Mouse (Mus musculus): Measurements from ENCODE around the gene Kcnip1. TPM values are rescaled to one million over a fixed set of nuclear protein-coding genes. Genes with fewer than 3 reads are reported as not detected.

Gene Kcnip1
- polyA plus RNA-seq, 1 experiment from 2014 or later: 2.5 TPM

DNA sequence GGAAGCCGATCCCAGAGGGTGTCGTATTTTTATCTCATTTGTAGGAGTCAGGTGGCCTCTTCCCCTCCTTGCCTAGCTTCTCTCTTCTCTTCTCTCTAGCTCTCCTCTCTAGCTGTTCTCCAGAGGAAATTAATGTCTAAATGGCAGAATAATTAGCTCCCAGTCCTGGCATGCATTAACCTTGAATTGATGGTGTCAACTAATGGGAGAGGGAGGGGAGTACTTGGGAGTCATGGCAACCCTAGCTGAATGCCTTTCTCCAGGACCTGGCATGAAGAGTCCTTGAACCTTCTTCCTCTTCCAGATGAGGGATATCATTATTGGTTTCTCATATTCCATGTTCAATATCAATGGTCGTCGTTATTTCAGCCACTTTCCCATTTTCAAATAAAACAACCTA lies 396.3 kb downstream of the Kcnip1 start:
- no peak for ATAC-seq
- 84% methylated on average over 4 of the region's 4 CpGs for WGBS
- Histone ChIP-seq H3K4me2 (replicated peaks; ENCODE audit: low read depth) (no peak overlapping the region), H3K9ac (ENCODE audit: low read depth, low read length) (no peak overlapping the region), H3K4me3 (ENCODE audit: low read depth, low read length) (no peak overlapping the region), H3K36me3 (ENCODE audit: control insufficient read depth, insufficient read depth) (no peaks in the 10 kb centered on the region), H3K27me3 (replicated peaks; ENCODE audit: control insufficient read depth, insufficient read depth, low read length) (no peaks in the 10 kb centered on the region), H3K27ac (ENCODE audit: low read depth, low read length) (no peak overlapping the region), H3K4me1 (replicated peaks; ENCODE audit: control insufficient read depth, insufficient read depth, low read length) (no peaks in the 10 kb centered on the region), H3K9me3 (ENCODE audit: control insufficient read depth) (no peaks in the 10 kb centered on the region)
- TF ChIP-seq CTCF (IDR thresholded peaks at IDR 0.05; ENCODE audit: low read depth): no peak

DNA sequence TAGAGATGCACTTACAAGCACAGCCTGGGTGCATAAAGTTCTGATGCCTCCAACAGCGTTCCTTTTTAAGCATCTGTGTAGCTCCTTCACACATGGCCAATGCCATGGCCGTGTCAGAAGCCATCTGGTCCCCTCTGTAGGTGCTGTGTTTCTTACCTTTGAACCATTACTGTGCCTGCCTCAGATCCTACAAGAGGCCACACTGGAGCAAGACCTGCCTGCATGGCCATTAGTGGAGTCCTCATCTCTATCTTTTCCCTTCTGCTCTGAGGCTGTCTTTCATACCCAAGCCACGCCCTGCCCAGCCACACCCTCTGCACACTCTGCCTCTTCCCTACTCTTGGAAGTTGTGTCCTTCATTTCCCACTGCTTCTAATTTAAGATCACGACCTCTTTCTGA lies 400.1 kb downstream of the Kcnip1 start:
- Histone ChIP-seq H3K9ac (ENCODE audit: low read depth, low read length) (no peak overlapping the region), H3K27me3 (replicated peaks; ENCODE audit: control insufficient read depth, insufficient read depth, low read length) (no peaks in the 10 kb centered on the region), H3K36me3 (ENCODE audit: control insufficient read depth, insufficient read depth) (no peaks in the 10 kb centered on the region), H3K9me3 (ENCODE audit: control insufficient read depth) (no peaks in the 10 kb centered on the region), H3K4me3 (ENCODE audit: low read depth, low read length) (no peak overlapping the region), H3K4me2 (replicated peaks; ENCODE audit: low read depth) (no peak overlapping the region), H3K4me1 (replicated peaks; ENCODE audit: control insufficient read depth, insufficient read depth, low read length) (no peaks in the 10 kb centered on the region), H3K27ac (ENCODE audit: low read depth, low read length) (no peak overlapping the region)
- 72% methylated on average over 4 of the region's 4 CpGs for WGBS
- no peak for ATAC-seq
- TF ChIP-seq CTCF (IDR thresholded peaks at IDR 0.05; ENCODE audit: low read depth): no peak

GRCm38 (mm10) chr11:33590771-33591170 lies 402.2 kb downstream of the Kcnip1 start:
- ATAC-seq: no peak
- WGBS: 86% methylated on average over 3 of the region's 3 CpGs
- H3K27ac ChIP-seq (ENCODE audit: low read depth, low read length): no peak overlapping the region
- H3K4me1 ChIP-seq (replicated peaks; ENCODE audit: control insufficient read depth, insufficient read depth, low read length): no peaks in the 10 kb centered on the region
- TF ChIP-seq CTCF (IDR thresholded peaks at IDR 0.05; ENCODE audit: low read depth): no peak
- no peaks in the 10 kb centered on the region for H3K27me3 ChIP-seq (replicated peaks; ENCODE audit: control insufficient read depth, insufficient read depth, low read length)
- no peak overlapping the region for H3K9ac ChIP-seq (ENCODE audit: low read depth, low read length)
- no peaks in the 10 kb centered on the region for H3K36me3 ChIP-seq (ENCODE audit: control insufficient read depth, insufficient read depth)
- H3K4me3 ChIP-seq (ENCODE audit: low read depth, low read length): no peak overlapping the region
- no peaks in the 10 kb centered on the region for H3K9me3 ChIP-seq (ENCODE audit: control insufficient read depth)
- H3K4me2 ChIP-seq (replicated peaks; ENCODE audit: low read depth): no peak overlapping the region

DNA sequence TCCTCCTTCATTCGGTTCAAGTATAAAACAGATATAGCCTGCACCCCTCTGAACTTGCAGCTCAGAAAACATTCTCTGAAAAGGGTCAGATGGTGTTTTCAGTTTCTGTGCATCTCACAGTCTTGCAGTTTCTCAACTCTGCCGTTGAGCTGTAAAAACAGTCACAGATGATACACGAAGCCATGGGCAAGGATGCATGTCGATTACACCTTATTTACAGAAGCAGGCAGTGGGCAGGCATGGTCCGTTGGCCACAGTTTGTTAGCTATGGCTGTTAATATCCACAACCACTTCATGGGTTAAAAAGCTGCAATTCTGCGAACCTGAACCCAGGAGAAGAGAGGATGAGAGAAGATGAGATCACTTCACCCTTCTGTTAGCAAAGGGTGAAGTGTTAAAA lies 406.3 kb downstream of the Kcnip1 start:
- Histone ChIP-seq H3K9me3 (ENCODE audit: control insufficient read depth) (no peaks in the 10 kb centered on the region), H3K27ac (ENCODE audit: low read depth, low read length) (no peak overlapping the region), H3K27me3 (replicated peaks; ENCODE audit: control insufficient read depth, insufficient read depth, low read length) (no peaks in the 10 kb centered on the region), H3K4me1 (replicated peaks; ENCODE audit: control insufficient read depth, insufficient read depth, low read length) (no peaks in the 10 kb centered on the region), H3K36me3 (ENCODE audit: control insufficient read depth, insufficient read depth) (no peaks in the 10 kb centered on the region), H3K9ac (ENCODE audit: low read depth, low read length) (no peak overlapping the region), H3K4me3 (ENCODE audit: low read depth, low read length) (no peak overlapping the region), H3K4me2 (replicated peaks; ENCODE audit: low read depth) (no peak overlapping the region)
- ATAC-seq: no peak
- 69% methylated on average over 6 of the region's 6 CpGs for WGBS
- TF ChIP-seq CTCF (IDR thresholded peaks at IDR 0.05; ENCODE audit: low read depth): no peak

DNA sequence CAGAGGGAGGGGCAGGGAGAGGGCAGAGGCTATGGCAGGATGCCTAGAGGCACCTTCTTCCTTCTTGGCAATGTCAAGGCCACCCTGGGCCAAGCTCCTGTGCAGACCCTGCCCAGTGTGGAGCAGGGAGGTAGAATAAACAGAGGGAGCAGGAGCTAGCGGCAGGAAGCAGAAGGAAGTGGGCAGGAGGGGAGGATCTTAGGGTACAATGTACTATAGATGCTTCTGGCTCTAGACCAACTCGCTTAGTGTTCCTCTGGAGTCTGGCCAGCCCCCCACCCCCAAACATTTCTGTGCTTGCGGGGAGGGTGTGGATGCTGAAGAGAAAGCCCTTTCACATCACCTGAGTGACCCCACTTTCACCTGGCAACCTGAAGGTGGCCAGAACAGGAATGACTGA lies 413.3 kb downstream of the Kcnip1 start:
- 27% methylated on average over 3 of the region's 3 CpGs for WGBS
- no peak overlapping the region for H3K4me3 ChIP-seq (ENCODE audit: low read depth, low read length)
- no peak overlapping the region for H3K27ac ChIP-seq (ENCODE audit: low read depth, low read length)
- no peaks in the 10 kb centered on the region for H3K4me1 ChIP-seq (replicated peaks; ENCODE audit: control insufficient read depth, insufficient read depth, low read length)
- no peaks in the 10 kb centered on the region for H3K9me3 ChIP-seq (ENCODE audit: control insufficient read depth)
- no peak for ATAC-seq
- H3K4me2 ChIP-seq (replicated peaks; ENCODE audit: low read depth): no peak overlapping the region
- H3K27me3 ChIP-seq (replicated peaks; ENCODE audit: control insufficient read depth, insufficient read depth, low read length): no peaks in the 10 kb centered on the region
- H3K9ac ChIP-seq (ENCODE audit: low read depth, low read length): no peak overlapping the region
- TF ChIP-seq CTCF (IDR thresholded peaks at IDR 0.05; ENCODE audit: low read depth): no peak
- no peaks in the 10 kb centered on the region for H3K36me3 ChIP-seq (ENCODE audit: control insufficient read depth, insufficient read depth)

Other genes with a start within 250 kb of the Kcnip1 start
- 1.8 and 1.9 TPM in 2 replicates for gene Kcnmb1, start 30.1 kb downstream of the Kcnip1 start, polyA plus RNA-seq (2015; fragmentation: Nextera tagmentation; extraction: Ambion mirVana)
- gene Lcp2, start 53.8 kb upstream of the Kcnip1 start, polyA plus RNA-seq (2015; fragmentation: Nextera tagmentation; extraction: Ambion mirVana): 2.0 and 3.1 TPM in 2 replicates
- gene 4930469K13Rik, start 105.4 kb upstream of the Kcnip1 start, polyA plus RNA-seq (2015; fragmentation: Nextera tagmentation; extraction: Ambion mirVana): not detected in 2 replicates
- gene Foxi1, start 214.9 kb upstream of the Kcnip1 start, polyA plus RNA-seq (2015; fragmentation: Nextera tagmentation; extraction: Ambion mirVana): not detected in 2 replicates